19 mouse cellular contexts compared by ENCODE assay signal in genomic region chr5:118967718-118968117, GRCm38 (mm10).
DNase-seq lines count a peak whose midpoint lies in the region; ATAC-seq and TF ChIP-seq lines count a peak whose summit lies in the region.
"Had no signal": no experiment of that assay in that cellular context is flagged by ENCODE, and none has a peak within 500 bp of the region (broad histone marks: within the 10 kb centered on the region; RNA-seq: fewer than 3 reads in every experiment).

No protein-coding gene starts in this region.

- H3K4me1 ChIP-seq in embryonic facial prominence, embryonic 14.5 days (ENCODE audit: control insufficient read depth, insufficient read depth, low read length) = no peaks in the 10 kb centered on the region
- H3K4me1 ChIP-seq in embryonic facial prominence, embryonic 10.5 days = peaks cover 8% of the 10 kb centered on the region; the same call in 1 of the 2 replicates
- H3K4me1 ChIP-seq in intestine, embryonic 15.5 days (replicated peaks) = no peaks in the 10 kb centered on the region
- H3K4me1 ChIP-seq in intestine, postnatal 0 days (replicated peaks; ENCODE audit: control insufficient read depth, insufficient read depth, low read length) = no peaks in the 10 kb centered on the region
- H3K4me1 ChIP-seq in kidney, embryonic 14.5 days (ENCODE audit: control insufficient read depth, insufficient read depth, low read length) = peaks cover 5% of the 10 kb centered on the region; the same call in 1 of the 2 replicates
- peaks cover 8% of the 10 kb centered on the region for H3K4me1 ChIP-seq in limb, embryonic 10.5 days
- no peaks in the 10 kb centered on the region for H3K4me1 ChIP-seq in hindbrain, embryonic 16.5 days (ENCODE audit: control insufficient read depth, insufficient read depth, low read depth, low read length)
- H3K4me1 ChIP-seq: liver, embryonic 15.5 days; neural tube, embryonic 15.5 days had no signal

- ATAC-seq in embryonic facial prominence, embryonic 14.5 days (ENCODE audit: low read depth) = no peak
- peak; percentile 53; the same call in 1 of the 2 replicates for ATAC-seq in intestine, embryonic 15.5 days
- ATAC-seq in intestine, postnatal 0 days = no peak
- ATAC-seq in kidney, embryonic 14.5 days (ENCODE audit: low FRiP score, low TSS enrichment) = peak; percentile 75
- ATAC-seq in hindbrain, embryonic 16.5 days = no peak

- no peak overlapping the region for H3K4me3 ChIP-seq in embryonic facial prominence, embryonic 14.5 days (ENCODE audit: low read depth, low read length)
- no peak overlapping the region for H3K4me3 ChIP-seq in embryonic facial prominence, embryonic 10.5 days
- H3K4me3 ChIP-seq in intestine, embryonic 15.5 days (replicated peaks) = no peak overlapping the region
- H3K4me3 ChIP-seq in intestine, postnatal 0 days (ENCODE audit: low read depth, low read length) = no peak overlapping the region
- H3K4me3 ChIP-seq in kidney, embryonic 14.5 days (ENCODE audit: low read length) = no peak overlapping the region
- H3K4me3 ChIP-seq in limb, embryonic 10.5 days = no peak overlapping the region
- H3K4me3 ChIP-seq in hindbrain, embryonic 16.5 days (ENCODE audit: low read length) = no peak overlapping the region
- H3K4me3 ChIP-seq: layer of hippocampus, adult 2 months; left cerebral cortex, adult 2 months; limb, embryonic 13.5 days; liver, embryonic 15.5 days; neural tube, embryonic 15.5 days had no signal

- 61% methylated on average over 11 of the region's 11 CpGs for WGBS in embryonic facial prominence, embryonic 14.5 days
- 81% methylated on average over 11 of the region's 11 CpGs for WGBS in embryonic facial prominence, embryonic 10.5 days
- 28% methylated on average over 11 of the region's 11 CpGs for WGBS in intestine, embryonic 15.5 days
- WGBS in intestine, postnatal 0 days = 52% methylated on average over 11 of the region's 11 CpGs
- WGBS in kidney, embryonic 14.5 days = 25% methylated on average over 11 of the region's 11 CpGs
- WGBS in limb, embryonic 10.5 days = 52% methylated on average over 11 of the region's 11 CpGs
- WGBS in hindbrain, embryonic 16.5 days = 63% methylated on average over 11 of the region's 11 CpGs

- H3K9me3 ChIP-seq in embryonic facial prominence, embryonic 14.5 days (ENCODE audit: control insufficient read depth, low read length) = no peaks in the 10 kb centered on the region
- H3K9me3 ChIP-seq in embryonic facial prominence, embryonic 10.5 days = no peaks in the 10 kb centered on the region
- H3K9me3 ChIP-seq in intestine, embryonic 15.5 days = no peaks in the 10 kb centered on the region
- H3K9me3 ChIP-seq in intestine, postnatal 0 days (ENCODE audit: control insufficient read depth) = no peaks in the 10 kb centered on the region
- no peaks in the 10 kb centered on the region for H3K9me3 ChIP-seq in kidney, embryonic 14.5 days (ENCODE audit: control insufficient read depth, low read length)
- no peaks in the 10 kb centered on the region for H3K9me3 ChIP-seq in limb, embryonic 10.5 days (replicated peaks)
- H3K9me3 ChIP-seq in hindbrain, embryonic 16.5 days (ENCODE audit: control insufficient read depth, low read length) = no peaks in the 10 kb centered on the region
- H3K9me3 ChIP-seq: limb, embryonic 13.5 days; liver, embryonic 15.5 days; neural tube, embryonic 15.5 days had no signal

- H3K27ac ChIP-seq in embryonic facial prominence, embryonic 14.5 days (replicated peaks; ENCODE audit: low read depth, low read length) = no peak overlapping the region
- H3K27ac ChIP-seq in embryonic facial prominence, embryonic 10.5 days (replicated peaks) = no peak overlapping the region
- H3K27ac ChIP-seq in intestine, embryonic 15.5 days = no peak overlapping the region
- H3K27ac ChIP-seq in intestine, postnatal 0 days (ENCODE audit: low read depth, low read length) = no peak overlapping the region
- peak overlapping the region; percentile 44; the same call in 1 of the 2 replicates for H3K27ac ChIP-seq in kidney, embryonic 14.5 days (ENCODE audit: low read depth, low read length)
- 0 out of 2 replicates have a peak overlapping the region, but pooled peaks have one; percentile 28 for H3K27ac ChIP-seq in limb, embryonic 10.5 days
- no peak overlapping the region for H3K27ac ChIP-seq in hindbrain, embryonic 16.5 days (ENCODE audit: low read depth, low read length)
- H3K27ac ChIP-seq: hindbrain, embryonic 14.5 days; layer of hippocampus, adult 2 months; left cerebral cortex, adult 2 months; limb, embryonic 13.5 days; liver, embryonic 15.5 days; neural tube, embryonic 15.5 days had no signal

- no peak for TF ChIP-seq CTCF in intestine, postnatal 0 days (IDR thresholded peaks at IDR 0.05; ENCODE audit: low read depth)

- peak; percentile 14 for DNase-seq in embryonic facial prominence, embryonic 14.5 days (ENCODE audit: low spot score)
- DNase-seq in embryonic facial prominence, embryonic 10.5 days (ENCODE audit: low spot score) = no peak
- no peak for DNase-seq in limb, embryonic 10.5 days (ENCODE audit: low spot score)
- no peak for DNase-seq in thymus, postnatal 14 days
- DNase-seq: adrenal gland, postnatal 14 days; cerebellum, adult 9-11 months; lung, postnatal 36 days had no signal

- no peaks in the 10 kb centered on the region for H3K36me3 ChIP-seq in embryonic facial prominence, embryonic 14.5 days (ENCODE audit: control insufficient read depth, insufficient read depth, low read length)
- no peaks in the 10 kb centered on the region for H3K36me3 ChIP-seq in embryonic facial prominence, embryonic 10.5 days (replicated peaks)
- no peaks in the 10 kb centered on the region for H3K36me3 ChIP-seq in intestine, embryonic 15.5 days
- no peaks in the 10 kb centered on the region for H3K36me3 ChIP-seq in intestine, postnatal 0 days (ENCODE audit: control insufficient read depth, insufficient read depth)
- no peaks in the 10 kb centered on the region for H3K36me3 ChIP-seq in kidney, embryonic 14.5 days (ENCODE audit: control insufficient read depth, insufficient read depth, low read length)
- H3K36me3 ChIP-seq in limb, embryonic 10.5 days = no peaks in the 10 kb centered on the region
- no peaks in the 10 kb centered on the region for H3K36me3 ChIP-seq in hindbrain, embryonic 16.5 days (ENCODE audit: control insufficient read depth, insufficient read depth, low read length)
- H3K36me3 ChIP-seq: limb, embryonic 13.5 days; liver, embryonic 15.5 days; neural tube, embryonic 15.5 days had no signal

- no peak overlapping the region for H3K4me2 ChIP-seq in embryonic facial prominence, embryonic 14.5 days (ENCODE audit: low read depth, low read length)
- H3K4me2 ChIP-seq in intestine, embryonic 15.5 days (replicated peaks) = no peak overlapping the region
- H3K4me2 ChIP-seq in intestine, postnatal 0 days (replicated peaks; ENCODE audit: low read depth) = no peak overlapping the region
- no peak overlapping the region for H3K4me2 ChIP-seq in kidney, embryonic 14.5 days (replicated peaks; ENCODE audit: low read depth, low read length)
- H3K4me2 ChIP-seq in hindbrain, embryonic 16.5 days (ENCODE audit: low read length) = no peak overlapping the region
- H3K4me2 ChIP-seq: hindbrain, embryonic 14.5 days; limb, embryonic 13.5 days; liver, embryonic 15.5 days; midbrain, embryonic 11.5 days; neural tube, embryonic 15.5 days had no signal

- no peaks in the 10 kb centered on the region for H3K27me3 ChIP-seq in embryonic facial prominence, embryonic 14.5 days (replicated peaks; ENCODE audit: control insufficient read depth, insufficient read depth, low read length)
- H3K27me3 ChIP-seq in embryonic facial prominence, embryonic 10.5 days (replicated peaks; ENCODE audit: low read depth, poor library complexity, severe bottlenecking) = peaks cover 16% of the 10 kb centered on the region; the same call in 1 of the 2 replicates
- 0 out of 2 replicates have a peak, but pooled peaks cover 2% of the 10 kb centered on the region for H3K27me3 ChIP-seq in intestine, embryonic 15.5 days (replicated peaks)
- no peaks in the 10 kb centered on the region for H3K27me3 ChIP-seq in intestine, postnatal 0 days (replicated peaks; ENCODE audit: control insufficient read depth, insufficient read depth, low read length)
- H3K27me3 ChIP-seq in kidney, embryonic 14.5 days (ENCODE audit: control insufficient read depth, insufficient read depth, low read length) = no peaks in the 10 kb centered on the region
- H3K27me3 ChIP-seq in limb, embryonic 10.5 days (ENCODE audit: low read depth, poor library complexity, severe bottlenecking) = peaks cover 56% of the 10 kb centered on the region
- H3K27me3 ChIP-seq in hindbrain, embryonic 16.5 days (replicated peaks; ENCODE audit: control insufficient read depth, insufficient read depth, low read length) = no peaks in the 10 kb centered on the region
- H3K27me3 ChIP-seq: CH12.LX; liver, embryonic 15.5 days; neural tube, embryonic 15.5 days had no signal

- no peak overlapping the region for H3K9ac ChIP-seq in embryonic facial prominence, embryonic 14.5 days (ENCODE audit: low read depth, low read length)
- H3K9ac ChIP-seq in intestine, embryonic 15.5 days = no peak overlapping the region
- no peak overlapping the region for H3K9ac ChIP-seq in intestine, postnatal 0 days (ENCODE audit: low read depth, low read length)
- H3K9ac ChIP-seq in kidney, embryonic 14.5 days (ENCODE audit: low read depth, low read length) = no peak overlapping the region
- no peak overlapping the region for H3K9ac ChIP-seq in hindbrain, embryonic 16.5 days (ENCODE audit: low read depth, low read length)
- H3K9ac ChIP-seq: hindbrain, embryonic 14.5 days; limb, embryonic 13.5 days; liver, embryonic 15.5 days; neural tube, embryonic 15.5 days had no signal

Comparison
In these comparisons a context has a peak if more than half of its experiments do, and no peak if none do; other contexts are left out.
1. ATAC-seq: peak in intestine, embryonic 15.5 days (single experiment) and kidney, embryonic 14.5 days (single experiment); none in embryonic facial prominence, embryonic 14.5 days (single experiment), intestine, postnatal 0 days (single experiment) and hindbrain, embryonic 16.5 days (single experiment).
2. H3K27ac ChIP-seq: peak in kidney, embryonic 14.5 days (single experiment) and limb, embryonic 10.5 days (single experiment); none in embryonic facial prominence, embryonic 14.5 days (single experiment), embryonic facial prominence, embryonic 10.5 days (single experiment), intestine, embryonic 15.5 days (single experiment), intestine, postnatal 0 days (single experiment) and hindbrain, embryonic 16.5 days (single experiment).